Mouse (Mus musculus) stomach, postnatal 0 days (tissue): ENCODE data around the gene Krt6b. TPM values are rescaled to one million over a fixed set of nuclear protein-coding genes. Genes with fewer than 3 reads are reported as not detected.
"Not testable (repeated sequence)": the region's sequence is repeated elsewhere in the genome, so short reads cannot be mapped to it uniquely, and the experiment has no call there.

Source experiments
- ATAC-seq: fragments of 200-750 bp; cut with Nextera tagmentation; 2 replicates; pipeline ENCODE4 v1.8.0; 2017; ENCODE audit not compliant: low FRiP score, low TSS enrichment
- DNase-seq: peaks from one replicate; pipeline ENCODE4 v3.0.0-alpha.2; 2016; ENCODE audit warnings: low spot score
- H3K27ac ChIP-seq: fragments of 300-500 bp; sonication (generic); replicated peaks from 2 replicates; pipeline ENCODE4 v1.5.1; 2014; ENCODE audit warnings: mild to moderate bottlenecking, control low read depth
- H3K27me3 ChIP-seq: fragments of 300-500 bp; sonication (generic); 2 replicates; pipeline ENCODE4 v1.6.1; 2014; ENCODE audit warnings: low read length; ENCODE audit not compliant: control insufficient read depth, insufficient read depth
- H3K36me3 ChIP-seq: fragments of 300-500 bp; sonication (generic); 2 replicates; pipeline ENCODE4 v1.6.1; 2014; ENCODE audit warnings: low read length, mixed read lengths; ENCODE audit not compliant: control insufficient read depth, insufficient read depth
- H3K4me1 ChIP-seq: fragments of 300-500 bp; sonication (generic); replicated peaks from 2 replicates; pipeline ENCODE4 v1.6.1; 2014; ENCODE audit warnings: antibody characterized with exemption; ENCODE audit not compliant: control insufficient read depth, insufficient read depth
- H3K4me2 ChIP-seq: fragments of 300-500 bp; sonication (generic); replicated peaks from 2 replicates; pipeline ENCODE4 v1.6.1; 2014; ENCODE audit warnings: low read depth, mild to moderate bottlenecking, control low read depth, moderate library complexity
- H3K4me3 ChIP-seq: fragments of 300-500 bp; sonication (generic); 2 replicates; pipeline ENCODE4 v1.5.1; 2014; ENCODE audit warnings: low read depth, low read length, control low read depth
- H3K9ac ChIP-seq: fragments of 300-500 bp; sonication (generic); 2 replicates; pipeline ENCODE4 v1.6.1; 2014; ENCODE audit warnings: mild to moderate bottlenecking, low read length, control low read depth, mixed read lengths
- H3K9me3 ChIP-seq: fragments of 300-500 bp; sonication (generic); 2 replicates; pipeline ENCODE4 v1.6.1; 2016; ENCODE audit warnings: low read length; ENCODE audit not compliant: control insufficient read depth
- CTCF ChIP-seq: IDR thresholded peaks from 2 replicates; pipeline ENCODE4 v1.5.1; 2016; ENCODE audit warnings: antibody characterized with exemption, low read depth, mild to moderate bottlenecking, moderate library complexity
- EP300 ChIP-seq: optimal IDR thresholded peaks from 2 replicates; pipeline ENCODE3; 2016; ENCODE audit warnings: antibody characterized with exemption
- WGBS: fragments of 180-500 bp; shearing (Covaris S2); extraction: QIAGEN DNeasy Blood & Tissue Kit; methylation state at CpG from one replicate; pipeline ENCODE4 v1.1.7; 2014; 5-methylcytosine and 5-hydroxymethylcytosine counted together
- polyA plus RNA-seq: library from polyadenylated mRNA; unstranded; fragments of >200 nt; fragmentation: Nextera tagmentation; extraction: Ambion mirVana; gene quantifications from 2 replicates; pipeline ENCODE4 v1.2.1, GENCODE M21; 2015

Gene Krt6b
- polyA plus RNA-seq, 1 experiment from 2014 or later = 4.7 TPM

GRCm38 (mm10) chr15:101697326-101698188 is 17.5 kb upstream of the Krt6b start:
- Histone ChIP-seq H3K4me3 (no peak overlapping the region), H3K9me3 (no peaks in the 10 kb centered on the region), H3K27ac (no peak overlapping the region), H3K4me1 (no peaks in the 10 kb centered on the region), H3K36me3 (no peaks in the 10 kb centered on the region), H3K27me3 (no peaks in the 10 kb centered on the region), H3K4me2 (no peak overlapping the region), H3K9ac (no peak overlapping the region)
- no peak; the same call in 1 of the 2 replicates for TF ChIP-seq CTCF
- no peak for TF ChIP-seq EP300
- DNase-seq = peak; percentile 11
- 57% methylated on average over 8 of the region's 8 CpGs for WGBS
- no peak for ATAC-seq

- ATAC-seq = no peak
- WGBS = 65% methylated on average over 5 of the region's 5 CpGs
These were observed 14.1 kb upstream of the Krt6b start, which contains the start of gene Krt6a for GRCm38 (mm10) chr15:101694207-101694606. Gene Krt6a, minus strand, starts transcription at chr15:101694307.

GRCm38 (mm10) chr15:101690460-101690859 is 10.4 kb upstream of the Krt6b start:
- not testable (repeated sequence) for H3K36me3 ChIP-seq, H3K27ac ChIP-seq, H3K27me3 ChIP-seq, H3K4me1 ChIP-seq, H3K4me2 ChIP-seq, H3K9ac ChIP-seq, DNase-seq, H3K9me3 ChIP-seq, H3K4me3 ChIP-seq, ATAC-seq
- 91% methylated on average over 5 of the region's 5 CpGs for WGBS

More at GRCm38 (mm10) chr15:101694207-101694606, 14.1 kb upstream of the Krt6b start, which contains the start of gene Krt6a:
- Histone ChIP-seq H3K4me3 (no peak within 1 kb of the TSS), H3K9me3 (no peaks in the 10 kb centered on the region), H3K4me1 (no peaks in the 10 kb centered on the region), H3K9ac (no peak within 1 kb of the TSS), H3K4me2 (no peak within 1 kb of the TSS), H3K27me3 (no peaks in the 10 kb centered on the region), H3K36me3 (no peaks in the 10 kb centered on the region), H3K27ac (no peak within 1 kb of the TSS)
- TF ChIP-seq EP300 (no peak), CTCF (no peak)
- no peak for DNase-seq

GRCm38 (mm10) chr15:101688161-101688560 is 8.1 kb upstream of the Krt6b start:
- H3K27me3 ChIP-seq = no peaks in the 10 kb centered on the region
- 49% methylated on average over 2 of the region's 2 CpGs for WGBS
- H3K9me3 ChIP-seq = no peaks in the 10 kb centered on the region
- H3K4me1 ChIP-seq = no peaks in the 10 kb centered on the region
- no peak overlapping the region for H3K9ac ChIP-seq
- H3K4me3 ChIP-seq = no peak overlapping the region
- DNase-seq (no peak), ATAC-seq (no peak)
- H3K36me3 ChIP-seq = no peaks in the 10 kb centered on the region
- no peak overlapping the region for H3K27ac ChIP-seq
- no peak overlapping the region for H3K4me2 ChIP-seq
- TF ChIP-seq CTCF (no peak), EP300 (no peak)

- H3K36me3 ChIP-seq = no peaks in the 10 kb centered on the region
- H3K9me3 ChIP-seq = no peaks in the 10 kb centered on the region
- H3K9ac ChIP-seq = no peak overlapping the region
- no peaks in the 10 kb centered on the region for H3K4me1 ChIP-seq
- no peak for DNase-seq
- TF ChIP-seq CTCF = no peak
- no peak for TF ChIP-seq EP300
- H3K4me2 ChIP-seq = no peak overlapping the region
- no peaks in the 10 kb centered on the region for H3K27me3 ChIP-seq
- no peak overlapping the region for H3K4me3 ChIP-seq
- no peak overlapping the region for H3K27ac ChIP-seq
- ATAC-seq = no peak
- 65% methylated on average over 1 of the region's 1 CpGs for WGBS
These were observed 4.1 kb downstream of the Krt6b start for GRCm38 (mm10) chr15:101675978-101676377.

GRCm38 (mm10) chr15:101652736-101653265 is 27.3 kb downstream of the Krt6b start:
- no peak for TF ChIP-seq CTCF
- no peak for TF ChIP-seq EP300
- H3K27ac ChIP-seq = no peak overlapping the region
- H3K36me3 ChIP-seq = no peaks in the 10 kb centered on the region
- H3K9ac ChIP-seq = no peak overlapping the region
- no peak for ATAC-seq
- DNase-seq = no peak
- no peaks in the 10 kb centered on the region for H3K27me3 ChIP-seq
- H3K4me2 ChIP-seq = no peak overlapping the region
- H3K4me1 ChIP-seq = no peaks in the 10 kb centered on the region
- H3K4me3 ChIP-seq = no peak overlapping the region
- H3K9me3 ChIP-seq = no peaks in the 10 kb centered on the region
- WGBS = 87% methylated on average over 5 of the region's 5 CpGs
